Mouse (Mus musculus) adrenal gland, postnatal 4 days (tissue): Measurements from ENCODE around the gene Rtn1. TPM values are rescaled to one million over a fixed set of nuclear protein-coding genes. Genes with fewer than 3 reads are reported as not detected.
"Not testable (repeated sequence)": the region's sequence is repeated elsewhere in the genome, so short reads cannot be mapped to it uniquely, and the experiment has no call there.

Source experiments
- DNase-seq, 2 experiments: peaks; one replicate each; pipeline ENCODE4 v3.0.0; 2021 to 2022; ENCODE audit warnings: low spot score in 2 of 2, mixed read lengths in 2 of 2
- total RNA-seq, 2 experiments: library from RNA; stranded (reverse); gene quantifications; 2 replicates each; pipeline ENCODE4 v1.2.3; 2021

Gene Rtn1
- total RNA-seq, 2 experiments from 2014 or later, result 66.3 to 86.5 TPM

- no peak for DNase-seq
Observed at GRCm38 (mm10) chr12:72326087-72326486, 82.8 kb downstream of the Rtn1 start.

GRCm38 (mm10) chr12:72325025-72325424, 83.8 kb downstream of the Rtn1 start:
- DNase-seq, result no peak

GRCm38 (mm10) chr12:72324210-72324871, 84.5 kb downstream of the Rtn1 start:
- DNase-seq, result no peak

GRCm38 (mm10) chr12:72323778-72324177, 85.1 kb downstream of the Rtn1 start:
- DNase-seq, result no peak

GRCm38 (mm10) chr12:72315732-72316465, 93.0 kb downstream of the Rtn1 start:
- no peak for DNase-seq

GRCm38 (mm10) chr12:72310818-72311217, 98.0 kb downstream of the Rtn1 start:
- no peak for DNase-seq

GRCm38 (mm10) chr12:72308506-72308905, 100.3 kb downstream of the Rtn1 start:
- no peak for DNase-seq

GRCm38 (mm10) chr12:72306281-72306680, 102.6 kb downstream of the Rtn1 start:
- DNase-seq, result no peak

- no peak for DNase-seq
Observed at GRCm38 (mm10) chr12:72305421-72305820, 103.4 kb downstream of the Rtn1 start.

- no peak for DNase-seq
Observed at GRCm38 (mm10) chr12:72304985-72305384, 103.9 kb downstream of the Rtn1 start.

GRCm38 (mm10) chr12:72304347-72304688, 104.5 kb downstream of the Rtn1 start:
- no peak for DNase-seq

- no peak for DNase-seq
Observed at GRCm38 (mm10) chr12:72303624-72304346, 105.1 kb downstream of the Rtn1 start.

- no peak for DNase-seq
Observed at GRCm38 (mm10) chr12:72301431-72301830, 107.4 kb downstream of the Rtn1 start.

- no peak for DNase-seq
Observed at GRCm38 (mm10) chr12:72300971-72301370, 107.9 kb downstream of the Rtn1 start.

- DNase-seq, result no peak
Observed at GRCm38 (mm10) chr12:72298222-72298621, 110.6 kb downstream of the Rtn1 start.

GRCm38 (mm10) chr12:72296552-72296951, 112.3 kb downstream of the Rtn1 start:
- DNase-seq, result no peak

- DNase-seq, result not testable (repeated sequence)
Observed at GRCm38 (mm10) chr12:72293185-72293584, 115.7 kb downstream of the Rtn1 start.

- no peak for DNase-seq
Observed at GRCm38 (mm10) chr12:72292566-72292965, 116.3 kb downstream of the Rtn1 start.

- DNase-seq, result no peak
Observed at GRCm38 (mm10) chr12:72291266-72291665, 117.6 kb downstream of the Rtn1 start.

GRCm38 (mm10) chr12:72288215-72288614, 120.6 kb downstream of the Rtn1 start:
- DNase-seq, result no peak

- DNase-seq, result no peak
Observed at GRCm38 (mm10) chr12:72287332-72288004, 121.4 kb downstream of the Rtn1 start.
